Mouse (Mus musculus) liver, embryonic 15.5 days (tissue): ENCODE results near the gene Cenpv. TPM values are rescaled to one million over a fixed set of nuclear protein-coding genes. Genes with fewer than 3 reads are reported as not detected.

Experiments
- ATAC-seq: fragments of 200-750 bp; cut with Nextera tagmentation; 2 replicates; pipeline ENCODE4 v1.8.0; 2017; ENCODE audit warnings: moderate number of reproducible peaks, mild to moderate bottlenecking, moderate library complexity; ENCODE audit not compliant: insufficient read depth
- H3K27ac ChIP-seq: fragments of 300-500 bp; sonication (generic); replicated peaks from 2 replicates; pipeline ENCODE4 v1.5.1; 2015; ENCODE audit warnings: mild to moderate bottlenecking, inconsistent platforms
- H3K27me3 ChIP-seq: fragments of 300-500 bp; sonication (generic); 2 replicates; pipeline ENCODE4 v1.6.1; 2015; ENCODE audit warnings: mild to moderate bottlenecking, inconsistent platforms
- H3K36me3 ChIP-seq: fragments of 300-500 bp; sonication (generic); replicated peaks from 2 replicates; pipeline ENCODE4 v1.6.1; 2015; ENCODE audit warnings: moderate library complexity, mild to moderate bottlenecking, inconsistent platforms
- H3K4me1 ChIP-seq: fragments of 300-500 bp; sonication (generic); replicated peaks from 2 replicates; pipeline ENCODE4 v1.6.1; 2015; ENCODE audit warnings: inconsistent platforms
- H3K4me2 ChIP-seq: fragments of 300-500 bp; sonication (generic); 2 replicates; pipeline ENCODE4 v1.6.1; 2015; ENCODE audit warnings: moderate library complexity, mild to moderate bottlenecking, inconsistent platforms
- H3K4me3 ChIP-seq: fragments of 300-500 bp; sonication (generic); replicated peaks from 2 replicates; pipeline ENCODE4 v1.5.1; 2015; ENCODE audit warnings: mild to moderate bottlenecking, inconsistent platforms
- H3K9ac ChIP-seq: fragments of 300-500 bp; sonication (generic); 2 replicates; pipeline ENCODE4 v1.6.1; 2015; ENCODE audit warnings: moderate library complexity, mild to moderate bottlenecking, inconsistent platforms
- H3K9me3 ChIP-seq: fragments of 300-500 bp; sonication (generic); replicated peaks from 2 replicates; pipeline ENCODE4 v1.6.1; 2016; ENCODE audit warnings: inconsistent platforms
- WGBS: fragments of 180-500 bp; shearing (Covaris S2); methylation state at CpG from one replicate; pipeline ENCODE4 v1.1.7; 2015; ENCODE audit warnings: mixed read lengths; ENCODE audit not compliant: insufficient replicate concordance; 5-methylcytosine and 5-hydroxymethylcytosine counted together
- polyA plus RNA-seq: library from polyadenylated mRNA; unstranded; fragments of >200 nt; fragmentation: Nextera tagmentation; extraction: Ambion mirVana; gene quantifications from 2 replicates; pipeline ENCODE4 v1.2.1, GENCODE M21; 2015

Cenpv gene
- polyA plus RNA-seq, 1 experiment from 2014 or later = 14.4 TPM

DNA sequence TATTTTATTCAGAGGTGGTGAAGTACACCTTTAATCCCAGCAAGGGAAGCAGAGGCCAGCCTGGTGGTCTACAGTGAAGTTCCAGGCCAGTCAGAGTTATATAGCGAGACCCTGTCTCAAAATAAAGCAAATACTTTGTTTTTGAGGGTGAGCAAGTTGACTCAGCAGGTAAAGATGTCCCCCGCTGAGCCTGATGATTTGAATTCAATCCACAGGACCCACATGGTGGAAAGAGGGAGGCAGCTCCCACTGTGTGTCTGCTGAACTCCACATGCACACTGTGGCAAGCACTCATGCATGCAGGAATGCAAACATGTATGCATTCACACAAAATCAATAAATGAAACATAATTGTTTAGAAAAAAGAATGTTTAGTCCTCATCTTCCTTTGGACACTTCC lies 40.3 kb downstream of the Cenpv start:
- Histone ChIP-seq H3K4me3 (no peak overlapping the region), H3K9me3 (no peaks in the 10 kb centered on the region), H3K9ac (no peak overlapping the region), H3K4me2 (no peak overlapping the region), H3K27ac (no peak overlapping the region), H3K36me3 (no peaks in the 10 kb centered on the region), H3K4me1 (peaks cover 29% of the 10 kb centered on the region), H3K27me3 (no peaks in the 10 kb centered on the region)
- no peak for ATAC-seq
- WGBS = 85% methylated on average over 2 of the region's 2 CpGs

DNA sequence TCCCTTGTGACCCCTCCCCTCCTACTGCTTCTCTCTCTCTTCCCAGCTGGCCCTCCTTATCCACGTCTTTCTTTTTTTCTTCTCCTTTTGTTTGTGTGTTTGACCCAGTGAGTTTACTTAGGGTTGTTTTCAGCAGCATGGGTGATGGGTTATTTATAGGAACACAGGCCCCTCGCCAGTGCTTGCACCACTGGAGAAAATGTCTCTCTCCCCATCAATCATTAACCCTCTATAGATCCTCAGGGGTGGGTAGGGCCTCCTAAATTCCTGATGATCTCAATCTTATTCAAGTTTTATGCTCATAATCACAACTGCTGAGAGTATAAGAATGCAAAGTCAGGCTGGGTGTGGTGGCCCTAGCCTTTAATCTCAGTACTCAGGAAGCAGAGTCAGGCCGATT lies 41.9 kb downstream of the Cenpv start:
- H3K27ac ChIP-seq = no peak overlapping the region
- no peak for ATAC-seq
- WGBS = 50% methylated on average over 3 of the region's 3 CpGs

DNA sequence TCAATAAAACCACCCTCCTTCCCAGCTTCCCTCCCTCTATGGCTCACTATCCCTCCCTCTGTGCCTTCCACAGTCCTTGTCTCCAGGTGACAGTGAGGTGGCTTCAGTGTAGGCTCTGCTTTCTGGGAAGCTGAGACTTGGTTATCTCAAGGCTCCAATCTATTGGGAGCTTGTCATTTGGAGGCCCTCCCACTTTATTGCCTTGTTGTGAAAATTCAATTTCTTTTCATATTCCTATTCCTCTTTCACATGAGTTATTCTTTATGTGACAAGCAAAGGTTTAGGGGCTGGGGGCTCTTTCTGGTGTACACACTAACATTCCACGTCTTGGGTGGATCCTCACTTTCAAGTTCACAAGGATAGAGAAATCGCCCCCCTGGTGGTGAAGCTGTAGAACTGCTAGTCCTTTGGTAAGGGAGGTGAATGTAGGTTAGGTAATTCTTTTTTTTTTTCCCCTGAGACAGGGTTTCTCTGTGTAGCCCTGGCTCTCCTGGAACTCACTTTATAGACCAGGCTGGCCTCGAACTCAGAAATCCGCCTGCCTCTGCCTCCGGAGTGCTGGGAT lies 42.8 kb downstream of the Cenpv start:
- Histone ChIP-seq H3K9me3 (no peaks in the 10 kb centered on the region), H3K4me1 (peaks cover 29% of the 10 kb centered on the region), H3K27me3 (no peaks in the 10 kb centered on the region), H3K36me3 (no peaks in the 10 kb centered on the region), H3K4me2 (no peak overlapping the region), H3K27ac (no peak overlapping the region), H3K9ac (no peak overlapping the region), H3K4me3 (no peak overlapping the region)
- ATAC-seq = no peak
- WGBS = 38% methylated on average over 5 of the region's 5 CpGs

More for the DNA sequence above, 41.9 kb downstream of the Cenpv start:
- H3K4me1 ChIP-seq = peaks cover 29% of the 10 kb centered on the region
- H3K4me2 ChIP-seq = no peak overlapping the region
- H3K9ac ChIP-seq = no peak overlapping the region
- no peaks in the 10 kb centered on the region for H3K36me3 ChIP-seq
- H3K9me3 ChIP-seq = no peaks in the 10 kb centered on the region
- no peak overlapping the region for H3K4me3 ChIP-seq
- H3K27me3 ChIP-seq = no peaks in the 10 kb centered on the region

- H3K27ac ChIP-seq = peak overlapping the region; percentile 69
- no peaks in the 10 kb centered on the region for H3K36me3 ChIP-seq
- WGBS = 63% methylated on average over 9 of the region's 10 CpGs
- no peak overlapping the region for H3K4me3 ChIP-seq
- no peak overlapping the region for H3K4me2 ChIP-seq
- ATAC-seq = peak; percentile 37; the same call in 1 of the 2 replicates
- H3K9ac ChIP-seq = no peak overlapping the region
- no peaks in the 10 kb centered on the region for H3K27me3 ChIP-seq
- peaks cover 31% of the 10 kb centered on the region for H3K4me1 ChIP-seq
- H3K9me3 ChIP-seq = no peaks in the 10 kb centered on the region
Measured at GRCm38 (mm10) chr11:62495276-62495801, 43.7 kb downstream of the Cenpv start.

DNA sequence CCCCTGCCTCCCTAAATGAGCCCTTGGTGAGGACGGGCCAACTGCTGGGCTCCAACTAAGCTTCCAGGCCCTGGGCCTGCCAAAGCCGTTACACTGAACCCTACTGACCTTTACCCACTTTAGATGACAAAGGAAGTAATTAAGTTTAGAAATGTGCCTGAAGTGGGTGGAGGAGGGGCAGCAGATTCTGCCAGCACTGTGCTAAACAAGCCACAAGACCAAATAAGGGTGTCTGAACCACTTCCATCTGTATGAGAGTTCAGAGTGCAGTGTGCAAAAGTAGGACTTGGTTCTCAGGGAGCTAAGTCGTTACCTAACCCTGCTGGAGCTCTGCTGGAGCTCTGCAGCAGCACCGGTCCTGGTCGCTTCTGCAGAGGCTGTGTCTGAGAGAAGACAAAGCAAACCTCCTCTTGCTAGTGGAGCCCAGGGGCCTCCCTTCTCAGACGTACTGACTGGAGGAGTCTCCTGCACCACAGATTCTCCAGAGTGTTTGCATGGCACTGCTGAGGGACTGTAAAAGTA lies 44.2 kb downstream of the Cenpv start:
- H3K27ac ChIP-seq = peak overlapping the region; percentile 69
- no peaks in the 10 kb centered on the region for H3K36me3 ChIP-seq
- no peaks in the 10 kb centered on the region for H3K27me3 ChIP-seq
- no peak overlapping the region for H3K4me3 ChIP-seq
- 18% methylated on average over 6 of the region's 6 CpGs for WGBS
- H3K9me3 ChIP-seq = no peaks in the 10 kb centered on the region
- H3K4me1 ChIP-seq = peaks cover 31% of the 10 kb centered on the region
- no peak overlapping the region for H3K9ac ChIP-seq
- ATAC-seq = peak; percentile 52
- no peak overlapping the region for H3K4me2 ChIP-seq

DNA sequence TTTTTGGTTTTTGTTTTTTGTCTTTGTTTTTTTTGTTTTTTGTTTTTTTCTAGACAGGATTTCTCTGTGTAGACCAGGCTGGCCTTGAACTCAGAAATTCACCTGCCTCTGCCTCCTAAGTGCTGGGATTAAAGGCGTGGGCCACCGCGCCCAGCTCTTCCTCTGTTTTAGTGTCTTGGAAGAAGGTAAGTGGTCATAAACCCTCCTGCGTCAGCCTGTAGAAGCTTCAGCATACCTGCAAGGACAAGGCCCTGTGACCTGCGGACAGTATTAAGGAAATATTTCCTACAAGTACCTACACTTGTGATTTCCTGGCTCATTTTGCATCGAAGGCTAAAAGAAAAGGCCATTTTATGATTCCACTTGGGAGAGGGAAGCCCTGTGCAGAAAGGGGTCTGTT lies 45.4 kb downstream of the Cenpv start:
- 80% methylated on average over 6 of the region's 6 CpGs for WGBS
- H3K9me3 ChIP-seq = no peaks in the 10 kb centered on the region
- no peaks in the 10 kb centered on the region for H3K27me3 ChIP-seq
- H3K36me3 ChIP-seq = no peaks in the 10 kb centered on the region
- ATAC-seq = no peak
- H3K9ac ChIP-seq = no peak overlapping the region
- no peak overlapping the region for H3K27ac ChIP-seq
- H3K4me3 ChIP-seq = no peak overlapping the region
- peaks cover 31% of the 10 kb centered on the region for H3K4me1 ChIP-seq
- no peak overlapping the region for H3K4me2 ChIP-seq

DNA sequence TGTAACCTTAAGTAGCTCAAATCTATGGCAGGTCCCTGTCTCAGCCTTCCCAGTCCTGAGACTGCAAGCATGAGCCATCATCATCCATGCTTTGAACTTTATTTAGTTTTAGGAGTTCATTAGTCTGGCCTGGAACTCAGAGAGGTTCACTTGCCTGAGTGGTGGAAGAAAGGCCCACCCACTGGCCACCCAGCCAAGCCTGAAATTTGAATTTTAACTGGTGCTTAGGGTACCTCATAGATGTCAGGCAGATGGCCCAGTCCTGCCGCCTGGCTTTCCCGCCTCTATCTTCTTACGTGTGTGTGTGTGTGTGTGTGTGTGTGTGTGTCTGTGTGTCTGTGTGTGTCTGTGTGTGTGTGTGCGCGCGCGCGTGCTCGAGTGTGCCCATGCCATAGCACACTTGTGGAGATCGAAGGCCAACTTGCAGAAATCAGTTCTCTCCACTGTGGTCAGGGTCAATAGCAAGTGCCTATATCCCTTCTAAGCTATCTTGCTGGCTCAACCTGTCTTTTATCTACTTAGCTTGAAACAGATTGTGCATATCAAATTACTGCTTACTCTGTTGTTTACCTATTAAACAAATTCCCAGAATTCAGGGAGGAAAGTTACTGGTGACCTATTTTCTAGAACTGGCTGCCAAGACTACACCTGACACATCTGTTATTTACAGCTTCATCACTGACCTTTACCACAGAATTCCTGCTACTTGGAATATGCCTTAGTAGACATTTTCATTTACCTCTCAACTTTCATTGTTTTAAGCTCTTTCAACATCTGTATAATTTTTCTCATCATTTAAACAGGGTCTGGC lies 51.3 kb downstream of the Cenpv start:
- Histone ChIP-seq H3K27ac (no peak overlapping the region), H3K4me3 (no peak overlapping the region), H3K27me3 (no peaks in the 10 kb centered on the region), H3K36me3 (no peaks in the 10 kb centered on the region), H3K4me1 (peaks cover 18% of the 10 kb centered on the region), H3K4me2 (no peak overlapping the region), H3K9ac (no peak overlapping the region), H3K9me3 (no peaks in the 10 kb centered on the region)
- WGBS = 85% methylated on average over 10 of the region's 10 CpGs
- ATAC-seq = no peak

- Histone ChIP-seq H3K27ac (no peak overlapping the region), H3K9ac (no peak overlapping the region), H3K27me3 (no peaks in the 10 kb centered on the region), H3K36me3 (no peaks in the 10 kb centered on the region), H3K4me1 (peaks cover 18% of the 10 kb centered on the region), H3K4me2 (no peak overlapping the region), H3K4me3 (no peak overlapping the region), H3K9me3 (no peaks in the 10 kb centered on the region)
- 35% methylated on average over 1 of the region's 1 CpGs for WGBS
- ATAC-seq = no peak
Measured at GRCm38 (mm10) chr11:62486949-62487348, 52.1 kb downstream of the Cenpv start.

- H3K27ac ChIP-seq = no peak overlapping the region
- no peak for ATAC-seq
- H3K9ac ChIP-seq = no peak overlapping the region
- H3K4me2 ChIP-seq = no peak overlapping the region
- no peaks in the 10 kb centered on the region for H3K9me3 ChIP-seq
- no peaks in the 10 kb centered on the region; the same call in 1 of the 2 replicates for H3K36me3 ChIP-seq
- H3K27me3 ChIP-seq = no peaks in the 10 kb centered on the region
- H3K4me3 ChIP-seq = no peak overlapping the region
- no peaks in the 10 kb centered on the region for H3K4me1 ChIP-seq
- WGBS = 75% methylated on average over 5 of the region's 5 CpGs
Measured at GRCm38 (mm10) chr11:62479581-62479980, 59.5 kb downstream of the Cenpv start.

- H3K4me2 ChIP-seq = no peak overlapping the region
- ATAC-seq = no peak
- H3K9me3 ChIP-seq = no peaks in the 10 kb centered on the region
- H3K36me3 ChIP-seq = no peaks in the 10 kb centered on the region; the same call in 1 of the 2 replicates
- no peaks in the 10 kb centered on the region for H3K27me3 ChIP-seq
- no peak overlapping the region for H3K27ac ChIP-seq
- WGBS = 38% methylated on average over 6 of the region's 6 CpGs
- H3K4me3 ChIP-seq = no peak overlapping the region
- H3K9ac ChIP-seq = no peak overlapping the region
- no peaks in the 10 kb centered on the region for H3K4me1 ChIP-seq
Measured at GRCm38 (mm10) chr11:62478931-62479330, 60.1 kb downstream of the Cenpv start.

DNA sequence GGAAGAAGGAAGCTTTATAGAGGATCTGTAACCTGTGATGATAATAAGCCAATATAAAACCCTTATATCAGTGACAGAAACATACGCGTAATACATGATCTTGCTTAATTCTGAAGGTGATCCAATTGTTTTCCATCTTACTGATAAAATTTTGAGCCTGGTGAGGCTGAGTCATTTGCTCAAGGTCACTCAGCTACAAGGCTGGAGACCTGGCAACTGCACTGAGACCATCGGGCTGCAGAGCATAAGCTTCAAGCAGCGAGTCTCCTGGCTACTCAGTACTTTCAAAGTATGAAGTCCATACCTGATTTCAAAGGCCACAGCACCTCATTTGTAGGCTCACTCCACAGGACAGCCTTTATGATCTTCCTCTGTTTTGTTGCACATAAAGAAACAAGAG lies 62.9 kb downstream of the Cenpv start:
- no peaks in the 10 kb centered on the region for H3K9me3 ChIP-seq
- H3K36me3 ChIP-seq = no peaks in the 10 kb centered on the region; the same call in 1 of the 2 replicates
- no peak overlapping the region for H3K4me3 ChIP-seq
- H3K4me2 ChIP-seq = no peak overlapping the region
- H3K27me3 ChIP-seq = no peaks in the 10 kb centered on the region
- no peak overlapping the region for H3K9ac ChIP-seq
- H3K4me1 ChIP-seq = no peaks in the 10 kb centered on the region
- no peak overlapping the region for H3K27ac ChIP-seq
- 84% methylated on average over 4 of the region's 4 CpGs for WGBS
- ATAC-seq = no peak
